Mouse (Mus musculus) erythroblast, embryonic 14.5 days (primary cell): ENCODE measurements at regions not wholly inside any gene's neighbourhood (a gene's known extent, or its start where the extent isn't known, plus 50 kb on each side); places are given as distances from the start of the nearest gene placed in this dataset.

Source experiments
- GATA1 ChIP-seq: IDR thresholded peaks from 2 replicates; pipeline ENCODE4 v1.6.1; 2012; ENCODE audit warnings: low read length, inconsistent platforms, mixed read lengths
- TAL1 ChIP-seq: IDR thresholded peaks from 3 replicates; pipeline ENCODE4 v1.6.1; 2012; ENCODE audit warnings: low read length, inconsistent platforms, mixed read lengths

- TF ChIP-seq TAL1, result no peak
- TF ChIP-seq GATA1, result no peak
Measured at GRCm38 (mm10) chr13:57303805-57304204, 408.0 kb upstream of the Trpc7 start.
